Mouse (Mus musculus): ENCODE measurements around the gene Orai2.

- TF ChIP-seq POLR2A (IDR thresholded peaks at IDR 0.05; ENCODE audit: borderline replicate concordance, low read depth, low read length): no peak
- TF ChIP-seq CTCF (IDR thresholded peaks at IDR 0.05; ENCODE audit: low read depth, low read length): no peak
Measured at GRCm38 (mm10) chr5:136182830-136183229, 12.3 kb upstream of the Orai2 start.

Data from bone marrow macrophage, adult 2 months (primary cell).